Mouse (Mus musculus) urinary bladder, postnatal 10 days (tissue): ENCODE results near the gene Sema3b.

Source experiments
- DNase-seq: peaks from one replicate; pipeline ENCODE4 v3.0.0; 2022; ENCODE audit warnings: low spot score

Sema3b gene

GRCm38 (mm10) chr9:107612191-107612944 is 3.3 kb upstream of the Sema3b start:
- DNase-seq = peak; percentile 98

DNA sequence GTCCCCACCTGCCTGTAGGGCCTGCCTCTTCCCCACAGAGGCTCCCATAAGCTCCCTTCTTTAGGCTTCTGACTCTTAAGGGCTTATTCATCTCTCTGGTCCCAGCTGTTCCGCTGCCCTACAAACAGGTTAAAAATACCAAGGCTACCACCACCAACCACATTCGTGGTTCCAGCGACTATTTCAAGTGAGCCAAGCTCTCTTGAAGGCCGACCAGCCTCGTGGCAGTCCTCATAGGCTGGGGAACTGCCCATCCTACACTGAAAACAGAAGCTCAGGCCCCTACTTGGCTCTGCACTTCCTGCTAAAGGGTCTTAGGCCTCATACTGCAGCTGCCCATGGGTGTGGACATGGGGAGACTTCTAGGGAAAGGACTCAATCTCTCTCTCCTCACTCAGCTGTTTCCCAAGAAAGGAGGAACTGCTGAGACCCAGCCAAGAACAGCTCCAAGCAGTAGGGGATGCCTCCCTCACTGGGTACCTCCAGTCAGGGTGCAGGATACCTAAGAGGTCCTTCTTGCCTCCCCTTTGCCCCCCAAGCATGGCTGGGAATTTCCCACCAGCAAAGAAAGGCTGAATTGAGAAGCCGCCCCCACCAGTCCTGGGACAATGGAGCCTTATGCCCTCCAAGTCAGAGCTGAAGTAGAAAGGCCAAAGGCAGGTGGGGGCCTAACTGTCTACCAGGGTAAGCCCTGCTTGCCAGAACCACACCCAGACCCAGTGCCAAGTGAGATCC is 2.6 kb upstream of the Sema3b start:
- DNase-seq = no peak

- DNase-seq = no peak
Observed at GRCm38 (mm10) chr9:107609433-107609830, 403 bp upstream of the Sema3b start.

GRCm38 (mm10) chr9:107607653-107608245 is 1.3 kb downstream of the Sema3b start:
- DNase-seq = no peak

GRCm38 (mm10) chr9:107607036-107607435 is 2.0 kb downstream of the Sema3b start:
- no peak for DNase-seq

DNA sequence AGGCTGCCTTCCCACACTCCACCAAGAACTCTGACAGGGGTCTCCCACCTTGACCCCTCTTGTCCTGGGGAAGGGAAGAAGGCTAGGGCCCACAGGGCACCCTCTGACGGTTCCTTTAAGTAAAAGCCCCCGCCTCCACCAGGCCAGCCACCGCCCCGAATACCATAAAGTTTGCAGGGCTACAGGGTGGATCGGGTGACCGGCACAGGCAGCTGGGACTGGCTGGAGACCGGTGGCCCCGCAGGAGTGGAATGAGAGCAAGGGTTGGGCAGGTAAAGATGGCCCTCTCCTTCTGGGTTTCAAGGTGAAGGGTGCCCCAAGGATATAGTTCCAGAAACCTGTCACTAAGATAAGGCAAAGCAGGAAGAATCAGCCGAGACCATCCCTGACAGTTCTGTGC is 2.4 kb downstream of the Sema3b start:
- no peak for DNase-seq

- no peak for DNase-seq
Observed at GRCm38 (mm10) chr9:107605041-107605661, 3.9 kb downstream of the Sema3b start.

DNA sequence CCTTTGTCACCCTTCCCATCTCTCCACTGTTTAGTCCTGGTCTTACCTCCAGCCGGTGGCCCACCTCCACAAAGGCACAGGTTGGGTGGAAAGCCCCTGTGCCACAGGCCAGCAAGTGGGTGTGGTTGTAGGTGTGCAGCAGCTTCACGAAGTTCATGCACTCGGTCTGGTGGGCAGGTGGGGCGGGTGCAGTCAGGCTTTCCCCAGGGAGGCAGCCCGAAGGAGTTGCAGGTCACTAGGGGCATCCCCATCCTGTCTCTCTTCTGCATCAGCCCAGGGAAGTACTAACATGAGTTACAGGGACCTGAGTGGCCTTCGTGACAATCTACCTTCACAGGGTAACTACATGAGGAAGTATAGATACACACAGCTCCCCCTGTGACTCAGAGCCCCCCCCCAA is 5.8 kb downstream of the Sema3b start:
- no peak for DNase-seq

GRCm38 (mm10) chr9:107602068-107602648 is 6.9 kb downstream of the Sema3b start:
- DNase-seq = peak; percentile 80

- no peak for DNase-seq
Observed at GRCm38 (mm10) chr9:107601275-107601674, 7.8 kb downstream of the Sema3b start.

DNA sequence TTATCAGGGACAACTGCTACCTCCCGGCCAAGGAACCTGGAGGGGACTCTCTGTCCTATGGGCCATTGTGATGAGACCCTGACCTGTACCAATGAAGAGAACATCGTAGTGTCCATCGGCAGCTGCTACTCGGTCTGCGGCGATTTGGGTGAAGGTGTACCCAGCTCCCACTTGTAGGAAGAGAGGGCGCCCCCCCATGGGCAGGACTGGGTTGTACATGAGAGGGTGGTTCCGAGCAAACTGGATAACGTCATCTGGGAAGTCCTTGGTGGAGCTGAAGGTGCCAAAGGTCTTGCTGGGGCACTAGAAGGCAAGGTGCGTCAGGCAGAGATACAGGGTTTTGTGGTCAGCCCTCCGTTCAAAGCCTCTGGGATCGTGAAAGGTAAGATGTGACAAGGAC is 8.3 kb downstream of the Sema3b start:
- no peak for DNase-seq

- DNase-seq = no peak
Observed at GRCm38 (mm10) chr9:107599842-107600241, 9.2 kb downstream of the Sema3b start.

GRCm38 (mm10) chr9:107599433-107599832 is 9.6 kb downstream of the Sema3b start:
- DNase-seq = no peak

GRCm38 (mm10) chr9:107598385-107598784 is 10.6 kb downstream of the Sema3b start:
- DNase-seq = no peak

GRCm38 (mm10) chr9:107596619-107597569 is 12.1 kb downstream of the Sema3b start:
- no peak for DNase-seq

DNA sequence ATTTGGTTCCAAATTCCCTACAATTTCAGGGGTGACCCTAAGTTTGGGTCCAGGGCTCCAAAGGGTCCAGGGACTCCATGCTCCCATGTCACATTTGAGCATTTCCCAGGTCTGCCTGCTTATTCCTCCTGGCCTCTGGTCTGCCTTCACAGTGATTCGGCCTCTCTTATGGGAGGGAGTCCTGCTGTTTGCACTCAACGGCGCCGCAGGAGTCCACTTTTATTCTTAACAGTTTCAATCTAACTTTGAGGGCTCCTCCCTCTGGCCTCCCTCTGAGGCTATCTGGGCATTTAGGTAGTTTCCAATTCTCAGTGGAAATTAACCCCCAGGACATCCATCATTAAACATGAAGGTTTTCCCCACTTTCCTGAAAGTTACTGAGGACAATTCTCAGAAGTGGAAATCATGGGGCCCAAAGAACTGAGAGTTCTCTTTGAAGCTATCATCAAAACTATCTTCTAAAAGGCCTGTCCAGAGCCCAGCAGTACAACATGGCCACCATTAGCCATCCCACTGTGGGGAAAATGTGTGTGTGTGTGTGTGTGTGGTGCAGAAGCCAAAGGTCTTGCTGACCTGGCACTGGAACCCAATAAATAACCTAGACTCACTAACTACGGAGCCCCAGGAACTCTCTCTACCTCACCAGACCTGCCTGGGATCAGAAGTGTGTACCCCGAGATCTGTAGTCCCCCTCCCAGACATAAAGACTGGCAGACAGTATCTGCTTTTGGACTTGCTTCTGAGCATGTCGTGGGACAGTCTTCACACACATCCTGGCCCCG is 14.6 kb downstream of the Sema3b start:
- DNase-seq = no peak

GRCm38 (mm10) chr9:107593101-107593976 is 15.7 kb downstream of the Sema3b start:
- DNase-seq = no peak

DNA sequence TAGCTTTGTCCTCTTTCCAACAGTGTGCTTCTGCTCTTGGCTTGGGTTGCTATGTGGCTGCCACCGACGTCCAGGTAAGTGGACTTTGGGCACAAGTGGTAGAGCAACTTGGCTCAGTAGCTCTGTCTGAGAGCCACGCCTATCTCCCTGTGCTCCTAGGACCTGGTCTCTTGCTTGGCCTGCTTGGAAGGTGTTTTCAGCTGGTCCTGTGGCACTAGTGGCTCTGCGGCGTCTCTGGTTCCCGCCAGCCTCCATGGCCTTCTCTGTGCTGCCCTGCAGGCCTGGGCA is 18.3 kb downstream of the Sema3b start:
- DNase-seq = no peak

- no peak for DNase-seq
Observed at GRCm38 (mm10) chr9:107590058-107590772, 18.8 kb downstream of the Sema3b start.
